In the genomic region with DNA sequence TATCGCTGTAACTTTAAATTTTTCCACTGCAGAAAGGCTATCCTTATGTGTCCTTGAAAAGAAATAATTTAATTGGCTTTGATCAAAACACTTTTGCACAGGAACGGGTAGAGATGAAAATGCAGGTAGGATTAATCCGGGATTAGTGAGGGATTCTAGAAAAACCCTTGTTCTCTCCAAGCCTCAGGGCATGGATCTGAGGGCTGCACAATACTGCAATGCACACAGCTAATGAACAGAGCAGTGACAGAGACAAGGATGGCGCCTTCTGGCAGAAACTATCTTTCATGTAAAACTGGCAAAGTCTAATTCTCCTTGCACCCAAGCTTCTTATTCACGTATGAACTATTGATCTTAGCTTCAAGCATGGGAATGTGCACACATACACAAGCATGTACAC, we compare ENCODE assay signal across 23 mouse cellular contexts.
"Had no signal": no experiment of that assay in that cellular context is flagged by ENCODE, and none has a peak within 500 bp of the region (broad histone marks: within the 10 kb centered on the region; RNA-seq: fewer than 3 reads in every experiment).

No protein-coding gene starts in this region.

- H3K9me3 ChIP-seq: heart, embryonic 10.5 days; heart, embryonic 12.5 days; hindbrain, embryonic 10.5 days; hindbrain, embryonic 12.5 days; hindbrain, embryonic 15.5 days; limb, embryonic 10.5 days; limb, embryonic 12.5 days had no signal

- H3K27me3 ChIP-seq: heart, embryonic 12.5 days; hindbrain, embryonic 12.5 days; hindbrain, embryonic 15.5 days; limb, embryonic 12.5 days had no signal

- ATAC-seq: forebrain, postnatal 0 days; hindbrain, postnatal 0 days; intestine, embryonic 16.5 days had no signal

- H3K27ac ChIP-seq: heart, embryonic 10.5 days; hindbrain, embryonic 10.5 days; hindbrain, embryonic 12.5 days; hindbrain, embryonic 15.5 days; hindbrain, postnatal 0 days; layer of hippocampus, adult 2 months; left cerebral cortex, adult 2 months; limb, embryonic 10.5 days; limb, embryonic 12.5 days had no signal

- H3K9ac ChIP-seq: forebrain, postnatal 0 days; heart, embryonic 12.5 days; hindbrain, embryonic 12.5 days; hindbrain, embryonic 15.5 days; limb, embryonic 12.5 days had no signal

- H3K4me1 ChIP-seq: heart, embryonic 10.5 days; heart, embryonic 12.5 days; hindbrain, embryonic 10.5 days; hindbrain, embryonic 12.5 days; hindbrain, embryonic 15.5 days; limb, embryonic 10.5 days; limb, embryonic 12.5 days had no signal

- H3K4me2 ChIP-seq: heart, embryonic 12.5 days; hindbrain, embryonic 12.5 days; hindbrain, embryonic 15.5 days; limb, embryonic 12.5 days had no signal

- DNase-seq: forebrain, postnatal 0 days; gastrocnemius, postnatal 14 days; gastrocnemius, postnatal 36 days; heart, adult 18-20 months; heart, postnatal 10 days; heart, postnatal 4 days; kidney, adult 11 months; kidney, adult 8-10 months; kidney, postnatal 10 days; kidney, postnatal 25 days; kidney, postnatal 4 days; liver had no signal

- H3K36me3 ChIP-seq: heart, embryonic 10.5 days; heart, embryonic 12.5 days; hindbrain, embryonic 10.5 days; hindbrain, embryonic 12.5 days; hindbrain, embryonic 15.5 days; limb, embryonic 10.5 days; limb, embryonic 12.5 days had no signal

- H3K4me3 ChIP-seq: heart, embryonic 10.5 days; heart, embryonic 12.5 days; hindbrain, embryonic 10.5 days; hindbrain, embryonic 12.5 days; hindbrain, embryonic 15.5 days; layer of hippocampus, adult 2 months; left cerebral cortex, adult 2 months; limb, embryonic 10.5 days; limb, embryonic 12.5 days had no signal
